Mouse (Mus musculus) T-helper 1 cell (primary cell): ENCODE measurements around the gene Vmn1r219.
"Not testable (repeated sequence)": the region's sequence is repeated elsewhere in the genome, so short reads cannot be mapped to it uniquely, and the experiment has no call there.

Source experiments
- in situ Hi-C: fragments of 300-600 bp; cut with MboI, MseI; formaldehyde crosslinking; loops from one replicate; pipeline ENCODE4 v1.15.1; 2025; ENCODE audit warnings: high pct_unique_total_duplicates

Gene Vmn1r219

DNA sequence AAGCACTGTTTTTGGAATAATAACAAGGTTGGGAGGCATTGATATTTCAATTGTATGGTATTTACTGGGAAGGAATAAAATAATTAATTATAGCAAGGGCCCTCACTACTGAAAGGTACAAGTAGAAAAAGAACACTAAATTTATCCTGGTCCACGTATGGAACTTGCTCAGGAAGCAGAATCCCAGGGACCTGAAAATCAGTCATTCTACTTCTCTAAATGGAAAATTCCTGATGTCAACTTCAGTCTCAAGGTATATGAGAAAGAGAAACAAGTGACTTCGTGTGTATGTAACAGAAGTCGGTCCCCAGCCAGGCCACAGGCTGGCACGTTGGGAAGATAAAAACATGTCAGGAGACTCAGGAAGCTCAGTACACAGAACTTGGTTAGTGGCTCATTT lies at the start of gene Vmn1r219:
Gene Vmn1r219 (plus strand): TSS at position 301 of the 400 bp plus-strand sequence.
- in situ Hi-C loops, result no loop called here

DNA sequence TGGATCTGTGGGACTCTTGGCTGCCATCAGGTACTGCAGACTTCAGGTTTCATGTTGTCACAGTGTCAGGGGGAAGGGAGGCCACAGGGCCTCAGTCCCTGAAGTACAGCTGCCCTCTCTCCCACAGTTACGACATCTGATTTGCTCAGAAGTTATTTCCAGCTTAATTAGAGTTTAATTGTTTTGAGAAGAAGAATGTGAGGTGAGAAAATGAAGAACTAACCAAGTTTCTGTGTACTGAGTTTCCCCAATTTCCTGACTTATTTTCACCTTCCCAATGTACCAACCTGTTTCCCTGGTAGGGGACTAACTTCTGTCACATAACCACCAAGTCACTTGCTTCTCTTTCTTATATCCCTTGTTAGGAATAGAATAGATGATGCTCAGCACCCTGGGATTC lies 41.0 kb upstream of the Vmn1r219 start, which contains the start of gene Vmn1r217:
Gene Vmn1r217 (minus strand): TSS at position 101 of the 400 bp plus-strand sequence.
- in situ Hi-C loops, result not testable (repeated sequence)

DNA sequence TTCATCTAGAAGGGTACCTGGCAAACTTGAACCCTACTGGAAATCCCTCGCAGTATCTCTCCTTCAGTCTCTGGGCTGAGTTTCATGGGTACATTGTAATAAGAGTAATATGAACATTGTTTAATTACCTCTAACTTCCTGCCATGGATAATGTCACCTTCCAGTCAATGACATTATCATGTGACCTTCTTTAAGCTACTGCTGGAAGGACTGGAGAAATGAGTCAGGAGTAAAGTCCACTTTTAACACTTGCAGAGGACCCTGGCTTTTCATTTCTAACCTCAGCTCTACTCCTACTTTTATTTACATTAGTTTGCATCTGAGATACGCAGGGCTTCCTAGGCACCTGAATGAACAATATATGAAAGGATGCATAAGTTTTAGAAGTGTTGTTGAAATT lies 38.5 kb upstream of the Vmn1r219 start:
- in situ Hi-C loops, result no loop called here

DNA sequence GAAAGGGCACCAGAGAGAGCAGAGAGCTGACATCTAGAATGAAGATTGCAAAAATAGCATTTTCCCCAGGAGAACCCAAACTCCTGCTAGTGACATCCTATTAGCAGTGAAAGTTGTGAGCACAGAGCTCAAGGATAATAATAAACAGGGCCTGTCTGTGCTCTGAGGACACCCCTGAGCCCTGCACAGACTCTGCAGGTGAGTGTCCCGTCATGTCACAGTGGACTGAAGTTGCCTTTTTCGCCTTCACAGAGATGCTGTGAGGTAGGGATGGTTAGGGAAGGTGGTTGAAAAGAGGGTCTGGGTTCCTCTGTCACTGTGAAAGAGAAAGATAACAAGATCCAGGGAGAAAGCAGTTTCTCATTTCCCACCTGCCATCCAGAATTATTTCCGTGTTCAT lies 26.0 kb upstream of the Vmn1r219 start, which contains the start of gene Vmn1r218:
Gene Vmn1r218 (plus strand): TSS at position 57 of the 400 bp plus-strand sequence.
- in situ Hi-C loops, result no loop called here

DNA sequence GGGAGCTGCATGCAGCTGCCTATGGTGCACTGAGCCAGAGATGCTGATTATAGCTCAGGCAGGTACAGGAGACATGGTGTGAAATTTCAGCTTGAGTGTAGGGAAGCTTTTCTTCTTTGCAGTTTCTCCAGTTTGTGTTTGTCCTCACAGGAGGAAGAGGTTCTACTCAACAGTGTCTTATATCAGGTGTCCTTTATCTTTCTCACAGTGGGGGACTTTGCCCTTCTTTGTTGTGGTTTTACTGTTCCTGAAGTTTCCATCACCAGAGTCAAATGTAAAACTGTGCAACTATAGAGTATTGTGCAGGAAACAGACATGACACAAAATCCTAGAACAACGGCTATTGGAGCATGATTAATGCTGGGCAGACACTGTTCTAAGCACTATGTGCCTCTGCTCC lies 25.6 kb upstream of the Vmn1r219 start:
- in situ Hi-C loops, result no loop called here

DNA sequence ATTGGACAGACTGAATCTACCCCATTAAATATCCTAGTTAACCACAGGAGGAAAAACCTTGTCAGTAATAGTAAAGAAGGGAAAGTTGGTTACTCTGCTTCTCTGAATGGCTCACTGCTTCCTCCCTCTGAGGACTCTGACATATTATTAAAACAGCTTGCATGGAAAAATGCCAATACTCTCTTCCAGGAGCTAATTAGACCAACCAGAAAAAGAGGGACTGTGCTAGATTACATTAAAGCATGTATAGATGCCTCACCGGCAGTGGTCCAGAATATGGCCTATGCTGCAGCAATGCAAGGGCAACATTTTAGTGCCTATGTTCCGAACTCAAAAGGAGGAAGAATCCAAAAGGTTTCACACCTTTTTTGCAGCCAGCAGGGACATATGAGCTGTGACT lies 20.2 kb upstream of the Vmn1r219 start:
- in situ Hi-C loops, result no loop called here

DNA sequence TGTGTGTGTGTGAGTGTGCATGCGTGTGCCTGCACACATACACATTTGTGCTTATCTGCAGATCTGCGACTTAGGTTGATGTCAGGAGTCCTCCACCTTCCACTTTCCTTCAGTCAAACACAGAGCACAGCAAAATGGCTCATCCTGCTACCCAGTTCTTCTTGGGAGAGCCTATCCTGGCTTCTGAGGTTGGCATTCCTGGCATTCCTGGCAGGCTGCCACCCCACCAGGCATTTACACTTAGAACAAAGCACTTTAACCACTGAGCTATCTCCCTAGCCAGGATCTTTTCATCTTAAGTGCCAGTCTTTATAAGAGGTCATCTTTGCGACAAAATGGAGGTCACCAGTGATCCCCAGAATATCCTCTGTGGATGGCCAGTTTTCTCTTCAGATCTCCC lies 1.3 kb upstream of the Vmn1r219 start:
- in situ Hi-C loops, result no loop called here

DNA sequence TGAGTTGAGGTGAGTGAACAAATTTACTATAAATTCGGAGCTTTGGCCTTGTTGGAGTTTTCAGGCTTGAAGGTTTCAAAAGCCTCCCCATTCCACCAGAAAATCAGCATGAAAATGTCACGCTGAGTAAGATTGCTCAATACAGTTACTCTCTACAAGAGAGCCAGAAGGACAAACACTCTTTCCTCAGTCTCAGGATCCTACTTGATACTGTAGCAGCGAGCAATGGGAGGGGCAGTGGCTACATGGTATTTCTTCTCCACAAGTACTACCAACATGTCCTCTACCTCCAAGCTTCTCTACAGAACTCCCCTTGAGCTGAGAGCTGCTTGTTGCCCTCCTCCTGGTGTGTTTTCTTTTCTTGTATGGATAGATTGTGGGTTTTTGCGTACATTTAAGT lies 7.4 kb downstream of the Vmn1r219 start:
- in situ Hi-C loops, result not testable (repeated sequence)

DNA sequence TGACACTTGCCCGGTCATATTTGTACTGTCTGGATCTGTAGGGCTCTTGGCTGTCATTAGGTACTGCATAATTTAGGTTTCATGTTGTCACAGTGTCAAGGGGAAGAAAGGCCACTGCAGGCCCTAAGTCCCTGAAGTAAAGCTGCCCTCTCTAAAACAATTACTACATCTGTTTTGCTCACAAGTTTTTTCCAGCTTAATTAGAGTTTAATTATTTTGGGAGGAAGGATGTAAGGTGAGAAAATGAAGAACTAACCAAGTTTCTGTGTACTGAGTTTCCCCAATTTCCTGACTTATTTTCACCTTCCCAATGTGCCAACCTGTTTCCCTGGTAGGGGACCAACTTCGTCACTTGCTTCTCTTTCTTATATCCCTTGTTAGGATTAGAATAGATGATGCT lies 28.8 kb downstream of the Vmn1r219 start, which contains the start of gene Vmn1r220:
Gene Vmn1r220 (minus strand): TSS at position 101 of the 400 bp plus-strand sequence.
- in situ Hi-C loops, result no loop called here

DNA sequence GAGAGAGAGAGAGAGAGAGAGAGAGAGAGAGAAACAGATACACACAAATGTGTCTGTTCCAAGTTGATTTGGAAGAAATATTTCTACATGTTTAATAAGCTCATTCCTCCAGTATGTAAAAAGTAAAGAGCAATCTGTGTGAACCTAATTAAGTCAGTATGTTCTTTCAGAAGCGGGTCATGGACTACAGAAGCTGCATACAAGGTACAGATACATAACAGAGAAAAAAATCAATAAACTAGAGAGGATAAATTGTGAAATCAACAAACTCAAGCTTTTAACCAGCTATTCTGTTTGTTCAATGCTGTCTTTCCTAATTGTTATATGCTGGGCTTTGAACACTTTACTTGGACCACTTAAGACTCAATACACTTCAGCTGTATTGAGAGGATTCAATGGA lies 44.8 kb downstream of the Vmn1r219 start:
- in situ Hi-C loops, result not testable (repeated sequence)

DNA sequence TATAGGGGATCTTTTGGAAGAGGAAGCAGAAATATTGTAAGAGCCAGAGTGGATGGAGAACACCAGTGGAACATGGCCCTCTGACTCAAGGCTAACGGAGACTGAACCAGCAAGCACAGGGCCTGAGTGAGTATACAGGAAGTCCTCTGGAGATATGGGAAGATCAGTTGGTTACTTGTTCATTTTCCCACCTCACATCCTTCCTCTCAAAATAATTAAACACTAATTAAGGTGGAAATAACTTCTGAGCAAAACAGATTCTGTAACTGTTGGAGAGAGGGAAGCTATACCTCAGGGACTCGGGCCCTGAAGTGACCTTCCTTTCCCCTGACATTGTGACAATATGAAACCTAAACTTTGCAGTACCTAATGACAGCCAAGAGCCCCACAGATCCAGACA lies 54.7 kb downstream of the Vmn1r219 start, which contains the start of gene Vmn1r221:
Gene Vmn1r221 (plus strand): TSS at position 301 of the 400 bp plus-strand sequence.
- in situ Hi-C loops, result loop anchor here (5.0 kb wide), 1 partner anchor 1107 kb away; the partner anchor contains the start of gene Vmn1r189
